Mouse (Mus musculus) intestine, embryonic 15.5 days (tissue): ENCODE data around the gene Olfr998. TPM values are rescaled to one million over a fixed set of nuclear protein-coding genes. Genes with fewer than 3 reads are reported as not detected.
"Not testable (repeated sequence)": the region's sequence is repeated elsewhere in the genome, so short reads cannot be mapped to it uniquely, and the experiment has no call there.

Source experiments
- ATAC-seq: fragments of 200-750 bp; cut with Nextera tagmentation; 2 replicates; pipeline ENCODE4 v1.8.0; 2017; ENCODE audit warnings: moderate TSS enrichment, moderate library complexity
- H3K27ac ChIP-seq: fragments of 300-500 bp; sonication (generic); 2 replicates; pipeline ENCODE4 v1.5.1; 2015; ENCODE audit warnings: mild to moderate bottlenecking, inconsistent platforms
- H3K27me3 ChIP-seq: fragments of 300-500 bp; sonication (generic); replicated peaks from 2 replicates; pipeline ENCODE4 v1.6.1; 2015; ENCODE audit warnings: inconsistent platforms
- H3K36me3 ChIP-seq: fragments of 300-500 bp; sonication (generic); 2 replicates; pipeline ENCODE4 v1.6.1; 2015; ENCODE audit warnings: inconsistent platforms
- H3K4me1 ChIP-seq: fragments of 300-500 bp; sonication (generic); replicated peaks from 2 replicates; pipeline ENCODE4 v1.6.1; 2015; ENCODE audit warnings: inconsistent platforms
- H3K4me2 ChIP-seq: fragments of 300-500 bp; sonication (generic); replicated peaks from 2 replicates; pipeline ENCODE4 v1.6.1; 2015; ENCODE audit warnings: mild to moderate bottlenecking, inconsistent platforms
- H3K4me3 ChIP-seq: fragments of 300-500 bp; sonication (generic); replicated peaks from 2 replicates; pipeline ENCODE4 v1.5.1; 2015; ENCODE audit warnings: inconsistent platforms
- H3K9ac ChIP-seq: fragments of 300-500 bp; sonication (generic); 2 replicates; pipeline ENCODE4 v1.6.1; 2015; ENCODE audit warnings: inconsistent platforms
- H3K9me3 ChIP-seq: fragments of 300-500 bp; sonication (generic); 2 replicates; pipeline ENCODE4 v1.6.1; 2016; ENCODE audit warnings: inconsistent platforms
- WGBS: fragments of 180-500 bp; shearing (Covaris S2); methylation state at CpG from one replicate; pipeline ENCODE4 v1.1.7; 2015; 5-methylcytosine and 5-hydroxymethylcytosine counted together
- polyA plus RNA-seq: library from polyadenylated mRNA; unstranded; fragments of >200 nt; fragmentation: Nextera tagmentation; extraction: Ambion mirVana; gene quantifications from 2 replicates; pipeline ENCODE4 v1.2.1, GENCODE M21; 2015

Olfr998 gene
- polyA plus RNA-seq = not detected in 2 replicates

DNA sequence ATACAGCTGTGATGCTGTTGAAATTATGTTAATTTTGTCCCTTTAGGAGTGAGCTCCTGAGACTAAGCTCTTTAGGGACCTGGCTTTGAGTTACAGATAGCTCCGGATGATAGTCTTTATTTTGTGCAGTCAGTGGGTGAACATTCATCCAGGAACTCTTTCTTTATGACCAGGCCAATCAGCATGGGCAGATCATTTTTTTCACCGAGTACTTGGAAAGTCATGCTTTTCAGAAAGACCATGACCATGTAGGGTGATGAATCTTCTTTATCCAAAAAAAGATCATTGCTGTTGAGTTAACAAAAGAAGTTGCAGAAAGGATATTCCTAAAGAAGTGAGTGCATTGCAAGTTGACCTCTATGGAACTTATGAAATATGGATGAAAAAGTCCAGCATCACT lies at the start of gene Olfr998:
Olfr998 (plus strand) TSS at position 301 of the 400 bp plus-strand sequence.
- WGBS = 82% methylated on average over 2 of the region's 2 CpGs
- not testable (repeated sequence) for H3K36me3 ChIP-seq, H3K27me3 ChIP-seq, H3K9me3 ChIP-seq, H3K4me2 ChIP-seq, ATAC-seq, H3K4me3 ChIP-seq, H3K9ac ChIP-seq, H3K27ac ChIP-seq, H3K4me1 ChIP-seq

DNA sequence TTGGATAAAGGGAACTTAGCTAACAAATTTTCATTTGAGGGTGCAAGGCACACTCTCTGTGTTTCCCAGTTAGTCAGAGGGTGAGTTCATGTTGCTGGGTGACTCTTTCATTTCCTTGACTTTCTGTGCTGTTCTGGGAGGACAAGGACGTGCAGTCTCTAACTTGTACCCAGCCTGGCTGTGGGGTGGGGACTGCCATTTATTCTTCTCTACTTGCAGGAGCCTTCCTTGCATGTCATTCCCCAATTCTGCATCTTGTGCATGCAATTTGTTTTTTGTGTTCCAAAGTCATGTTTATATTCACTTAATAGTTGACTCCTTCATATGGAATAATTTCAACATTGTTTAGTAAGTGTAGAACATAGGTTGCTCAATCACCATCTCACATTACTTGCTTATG lies 33.9 kb upstream of the Olfr998 start:
- 59% methylated on average over 1 of the region's 1 CpGs for WGBS
- Histone ChIP-seq H3K36me3 (no peaks in the 10 kb centered on the region), H3K9ac (no peak overlapping the region), H3K27me3 (no peaks in the 10 kb centered on the region), H3K4me2 (no peak overlapping the region), H3K4me3 (no peak overlapping the region), H3K27ac (no peak overlapping the region), H3K4me1 (no peaks in the 10 kb centered on the region), H3K9me3 (no peaks in the 10 kb centered on the region)
- no peak for ATAC-seq

DNA sequence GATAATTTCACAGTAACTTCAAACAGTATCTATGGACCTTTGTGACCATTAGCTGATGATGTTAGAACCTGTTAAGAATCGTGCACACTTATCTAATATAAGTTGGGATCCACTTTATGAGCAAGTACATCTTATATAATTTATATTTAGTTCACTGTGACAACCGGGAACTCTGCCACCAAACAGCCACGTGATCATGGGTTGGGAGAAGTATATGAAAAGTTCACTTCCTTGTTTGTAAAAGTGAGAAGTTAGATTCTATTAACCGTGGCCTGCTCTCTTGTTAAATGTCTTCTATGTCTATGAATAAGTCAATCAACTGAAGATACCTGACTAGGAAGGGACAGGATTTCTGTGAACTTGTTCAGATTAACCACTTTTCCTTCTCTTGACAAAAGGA lies 28.5 kb upstream of the Olfr998 start:
- Histone ChIP-seq H3K4me3 (no peak overlapping the region), H3K36me3 (no peaks in the 10 kb centered on the region), H3K9ac (no peak overlapping the region), H3K4me1 (no peaks in the 10 kb centered on the region), H3K9me3 (no peaks in the 10 kb centered on the region), H3K4me2 (no peak overlapping the region), H3K27me3 (no peaks in the 10 kb centered on the region), H3K27ac (no peak overlapping the region)
- WGBS = 23% methylated on average over 4 of the region's 4 CpGs
- no peak for ATAC-seq

DNA sequence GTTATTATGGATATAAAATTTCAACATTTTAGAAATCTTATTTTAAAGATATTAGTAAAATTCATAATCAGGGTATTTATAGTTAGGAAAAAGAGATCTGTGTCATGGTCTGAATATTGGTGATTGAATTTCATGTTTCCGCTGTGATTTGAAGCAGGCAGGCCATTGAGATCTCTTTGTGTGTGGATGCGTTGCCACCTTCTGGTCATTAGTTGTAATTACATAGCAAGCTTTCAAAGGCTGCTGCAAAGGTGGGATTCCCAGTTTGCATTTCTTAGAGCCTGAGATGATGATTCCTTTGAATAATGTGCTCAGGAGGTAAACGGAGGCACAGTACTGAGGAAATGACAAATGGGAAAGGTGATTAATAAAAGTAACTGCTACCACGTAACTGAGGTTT lies 27.6 kb upstream of the Olfr998 start:
- no peaks in the 10 kb centered on the region for H3K9me3 ChIP-seq
- no peak overlapping the region for H3K4me2 ChIP-seq
- no peaks in the 10 kb centered on the region for H3K4me1 ChIP-seq
- ATAC-seq = peak; percentile 53
- WGBS = 20% methylated on average over 4 of the region's 4 CpGs
- H3K4me3 ChIP-seq = no peak overlapping the region
- no peaks in the 10 kb centered on the region for H3K36me3 ChIP-seq
- no peak overlapping the region for H3K9ac ChIP-seq
- H3K27me3 ChIP-seq = no peaks in the 10 kb centered on the region
- H3K27ac ChIP-seq = no peak overlapping the region

DNA sequence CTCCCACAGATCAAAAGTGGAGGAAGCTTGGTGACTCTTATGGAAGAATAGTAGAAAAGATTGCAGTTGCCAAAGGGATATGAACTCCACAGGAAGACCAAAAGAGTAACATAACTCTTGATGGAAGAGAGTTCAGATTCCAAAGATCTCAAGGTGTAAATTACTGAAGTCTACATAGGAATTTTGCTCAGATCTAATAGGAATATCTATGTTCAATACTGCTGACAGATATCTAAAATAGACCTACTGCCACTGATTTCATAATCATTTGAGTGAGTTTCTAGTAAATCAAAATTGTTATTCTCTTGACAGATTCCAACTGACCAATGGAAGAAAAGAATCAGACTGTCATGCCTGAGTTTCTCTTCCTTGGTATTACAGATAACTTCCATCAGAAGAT lies 9.8 kb upstream of the Olfr998 start, which contains the start of gene Olfr996:
Olfr996 (plus strand) TSS at position 301 of the 400 bp plus-strand sequence.
- Histone ChIP-seq H3K4me3 (no peak within 1 kb of the TSS), H3K9ac (no peak within 1 kb of the TSS), H3K4me1 (no peaks in the 10 kb centered on the region), H3K36me3 (no peaks in the 10 kb centered on the region), H3K27me3 (no peaks in the 10 kb centered on the region), H3K4me2 (no peak within 1 kb of the TSS), H3K27ac (no peak within 1 kb of the TSS), H3K9me3 (no peaks in the 10 kb centered on the region)
- ATAC-seq = no peak

DNA sequence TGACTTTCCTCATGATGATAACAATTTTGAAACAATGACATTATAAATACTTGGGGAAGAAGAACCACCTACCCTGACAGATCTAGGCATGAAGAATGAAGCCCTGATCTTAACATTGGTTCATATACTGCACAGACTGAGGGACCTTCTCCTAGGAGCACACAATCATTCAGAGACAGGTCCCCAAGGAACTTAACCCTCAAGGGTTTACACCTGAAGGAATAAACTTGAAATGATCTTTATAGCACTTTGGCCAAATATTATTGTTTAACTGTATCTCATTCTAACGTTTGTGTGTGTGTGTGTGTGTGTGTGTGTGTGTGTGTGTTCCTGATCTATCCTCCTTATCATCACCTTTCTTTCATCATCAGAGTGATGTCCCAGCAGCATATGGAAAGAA lies 23.1 kb downstream of the Olfr998 start, which contains the start of gene Olfr1000:
Olfr1000 (minus strand) TSS at position 101 of the 400 bp plus-strand sequence.
- no peak within 1 kb of the TSS for H3K4me2 ChIP-seq
- no peaks in the 10 kb centered on the region for H3K9me3 ChIP-seq
- no peak within 1 kb of the TSS for H3K4me3 ChIP-seq
- no peak within 1 kb of the TSS for H3K9ac ChIP-seq
- no peak within 1 kb of the TSS for H3K27ac ChIP-seq
- no peaks in the 10 kb centered on the region for H3K4me1 ChIP-seq
- no peaks in the 10 kb centered on the region for H3K27me3 ChIP-seq
- 52% methylated on average over 1 of the region's 1 CpGs for WGBS
- no peaks in the 10 kb centered on the region for H3K36me3 ChIP-seq
- no peak for ATAC-seq

Other genes starting within 250 kb of the Olfr998 start
- gene Olfr987, start 249.6 kb upstream of the Olfr998 start, polyA plus RNA-seq = not detected in 2 replicates
- not detected in 2 replicates for gene Olfr988, start 225.7 kb upstream of the Olfr998 start, polyA plus RNA-seq
- gene Olfr992, start 179.5 kb upstream of the Olfr998 start, polyA plus RNA-seq = not detected in 2 replicates
- gene Olfr993, start 174.1 kb upstream of the Olfr998 start, polyA plus RNA-seq = not detected in 2 replicates
- gene Olfr994, start 152.5 kb upstream of the Olfr998 start, polyA plus RNA-seq = not detected in 2 replicates
- gene Olfr995, start 145.3 kb upstream of the Olfr998 start, polyA plus RNA-seq = not detected in 2 replicates
- gene 4833423E24Rik, start 69.9 kb upstream of the Olfr998 start, polyA plus RNA-seq = 0.06 and 0.10 TPM in 2 replicates
- gene Olfr996, start 9.7 kb upstream of the Olfr998 start, polyA plus RNA-seq = not detected in 2 replicates
- not detected in 2 replicates for gene Olfr1000, start 23.0 kb downstream of the Olfr998 start, polyA plus RNA-seq
- gene Olfr1002, start 61.8 kb downstream of the Olfr998 start, polyA plus RNA-seq = not detected in 2 replicates
- not detected in 2 replicates for gene Olfr154, start 75.5 kb downstream of the Olfr998 start, polyA plus RNA-seq
- not detected in 2 replicates for gene Olfr1006, start 89.8 kb downstream of the Olfr998 start, polyA plus RNA-seq
- not detected in 2 replicates for gene Olfr1008, start 100.5 kb downstream of the Olfr998 start, polyA plus RNA-seq
- not detected in 2 replicates for gene Olfr1009, start 126.5 kb downstream of the Olfr998 start, polyA plus RNA-seq
- not detected in 2 replicates for gene Olfr1012, start 173.8 kb downstream of the Olfr998 start, polyA plus RNA-seq
- gene Olfr1013, start 178.2 kb downstream of the Olfr998 start, polyA plus RNA-seq = not detected in 2 replicates
- gene Olfr1014, start 183.8 kb downstream of the Olfr998 start, polyA plus RNA-seq = not detected in 2 replicates
- not detected in 2 replicates for gene Olfr1015, start 193.1 kb downstream of the Olfr998 start, polyA plus RNA-seq
- not detected in 2 replicates for gene Olfr1016, start 213.6 kb downstream of the Olfr998 start, polyA plus RNA-seq
- not detected in 2 replicates for gene Olfr1018, start 229.5 kb downstream of the Olfr998 start, polyA plus RNA-seq